Mouse (Mus musculus): ENCODE measurements at regions not wholly inside any gene's neighbourhood (a gene's known extent, or its start where the extent isn't known, plus 50 kb on each side); places are given as distances from the start of the nearest gene placed in this dataset.

GRCm38 (mm10) chr9:116285691-116286431 lies 110.7 kb upstream of the Tgfbr2 start:
- no peak for DNase-seq (ENCODE audit: low read depth, low spot score)

GRCm38 (mm10) chr9:116283790-116284526 lies 108.8 kb upstream of the Tgfbr2 start:
- no peak for DNase-seq (ENCODE audit: low read depth, low spot score)

- DNase-seq (ENCODE audit: low read depth, low spot score) = no peak
Observed at GRCm38 (mm10) chr9:116281654-116282053, 106.5 kb upstream of the Tgfbr2 start.

GRCm38 (mm10) chr9:116280146-116280545 lies 105.0 kb upstream of the Tgfbr2 start:
- DNase-seq (ENCODE audit: low read depth, low spot score) = no peak

GRCm38 (mm10) chr9:116278862-116279261 lies 103.7 kb upstream of the Tgfbr2 start:
- DNase-seq (ENCODE audit: low read depth, low spot score) = no peak

- DNase-seq (ENCODE audit: low read depth, low spot score) = no peak
Observed at GRCm38 (mm10) chr9:116277736-116278135, 102.6 kb upstream of the Tgfbr2 start.

GRCm38 (mm10) chr9:116276141-116276540 lies 101.0 kb upstream of the Tgfbr2 start:
- no peak for DNase-seq (ENCODE audit: low read depth, low spot score)

- DNase-seq (ENCODE audit: low read depth, low spot score) = no peak
Observed at GRCm38 (mm10) chr9:116272446-116272845, 97.3 kb upstream of the Tgfbr2 start.

- DNase-seq (ENCODE audit: low read depth, low spot score) = no peak
Observed at GRCm38 (mm10) chr9:116270417-116270828, 95.3 kb upstream of the Tgfbr2 start.

- no peak for DNase-seq (ENCODE audit: low read depth, low spot score)
Observed at GRCm38 (mm10) chr9:116267411-116267810, 92.3 kb upstream of the Tgfbr2 start.

- DNase-seq (ENCODE audit: low read depth, low spot score) = no peak
Observed at GRCm38 (mm10) chr9:116263833-116264232, 88.7 kb upstream of the Tgfbr2 start.

- DNase-seq (ENCODE audit: low read depth, low spot score) = no peak
Observed at GRCm38 (mm10) chr9:116259569-116259968, 84.4 kb upstream of the Tgfbr2 start.

GRCm38 (mm10) chr9:116253546-116253945 lies 78.4 kb upstream of the Tgfbr2 start:
- no peak for DNase-seq (ENCODE audit: low read depth, low spot score)

- DNase-seq (ENCODE audit: low read depth, low spot score) = no peak
Observed at GRCm38 (mm10) chr9:116252788-116253187, 77.6 kb upstream of the Tgfbr2 start.

- no peak for DNase-seq (ENCODE audit: low read depth, low spot score)
Observed at GRCm38 (mm10) chr9:116249791-116250190, 74.6 kb upstream of the Tgfbr2 start.

- no peak for DNase-seq (ENCODE audit: low read depth, low spot score)
Observed at GRCm38 (mm10) chr9:116245136-116245535, 70.0 kb upstream of the Tgfbr2 start.

- DNase-seq (ENCODE audit: low read depth, low spot score) = no peak
Observed at GRCm38 (mm10) chr9:116244619-116244899, 69.4 kb upstream of the Tgfbr2 start.

GRCm38 (mm10) chr9:116243775-116244618 lies 68.8 kb upstream of the Tgfbr2 start:
- DNase-seq (ENCODE audit: low read depth, low spot score) = no peak

GRCm38 (mm10) chr9:116241933-116242526 lies 66.9 kb upstream of the Tgfbr2 start:
- no peak for DNase-seq (ENCODE audit: low read depth, low spot score)

GRCm38 (mm10) chr9:116241290-116241689 lies 66.1 kb upstream of the Tgfbr2 start:
- no peak for DNase-seq (ENCODE audit: low read depth, low spot score)

- no peak for DNase-seq (ENCODE audit: low read depth, low spot score)
Observed at GRCm38 (mm10) chr9:116236836-116237235, 61.7 kb upstream of the Tgfbr2 start.

- DNase-seq (ENCODE audit: low read depth, low spot score) = no peak
Observed at GRCm38 (mm10) chr9:116234170-116234569, 59.0 kb upstream of the Tgfbr2 start.
